Mouse (Mus musculus) midbrain, embryonic 13.5 days (tissue): ENCODE data around the gene Cnot1. TPM values are rescaled to one million over a fixed set of nuclear protein-coding genes. Genes with fewer than 3 reads are reported as not detected.

Experiments
- ATAC-seq: fragments of 200-750 bp; cut with Nextera tagmentation; 2 replicates; pipeline ENCODE4 v1.8.0; 2017; ENCODE audit warnings: mild to moderate bottlenecking, moderate TSS enrichment, moderate library complexity
- H3K27ac ChIP-seq: fragments of 300-500 bp; sonication (generic); 2 replicates; pipeline ENCODE4 v1.5.1; 2015; ENCODE audit warnings: inconsistent platforms, mild to moderate bottlenecking, moderate library complexity
- H3K27me3 ChIP-seq: fragments of 300-500 bp; sonication (generic); 2 replicates; pipeline ENCODE4 v1.6.1; 2015; ENCODE audit warnings: mild to moderate bottlenecking, inconsistent platforms
- H3K36me3 ChIP-seq: fragments of 300-500 bp; sonication (generic); 2 replicates; pipeline ENCODE4 v1.6.1; 2015; ENCODE audit warnings: mild to moderate bottlenecking, inconsistent platforms
- H3K4me1 ChIP-seq: fragments of 300-500 bp; sonication (generic); replicated peaks from 2 replicates; pipeline ENCODE4 v1.6.1; 2015; ENCODE audit warnings: inconsistent platforms
- H3K4me2 ChIP-seq: fragments of 300-500 bp; sonication (generic); replicated peaks from 2 replicates; pipeline ENCODE4 v1.6.1; 2015; ENCODE audit warnings: moderate library complexity, mild to moderate bottlenecking, inconsistent platforms
- H3K4me3 ChIP-seq: fragments of 300-500 bp; sonication (generic); replicated peaks from 2 replicates; pipeline ENCODE4 v1.5.1; 2015; ENCODE audit warnings: mild to moderate bottlenecking, inconsistent platforms
- H3K9ac ChIP-seq: fragments of 300-500 bp; sonication (generic); replicated peaks from 2 replicates; pipeline ENCODE4 v1.6.1; 2015; ENCODE audit warnings: mild to moderate bottlenecking, inconsistent platforms
- H3K9me3 ChIP-seq: fragments of 300-500 bp; sonication (generic); 2 replicates; pipeline ENCODE4 v1.6.1; 2016; ENCODE audit warnings: mild to moderate bottlenecking, inconsistent platforms
- WGBS: fragments of 180-500 bp; shearing (Covaris S2); methylation state at CpG from one replicate; pipeline ENCODE4 v1.1.7; 2015; 5-methylcytosine and 5-hydroxymethylcytosine counted together
- polyA plus RNA-seq: library from polyadenylated mRNA; unstranded; fragments of >200 nt; fragmentation: Nextera tagmentation; extraction: Ambion mirVana; gene quantifications from 2 replicates; pipeline ENCODE4 v1.2.1, GENCODE M21; 2015

Cnot1 gene
- polyA plus RNA-seq, 1 experiment from 2014 or later: 52.1 TPM

GRCm38 (mm10) chr8:95698179-95698578 lies 109.1 kb downstream of the Cnot1 start:
- H3K4me3 ChIP-seq: no peak overlapping the region
- H3K4me1 ChIP-seq: peaks cover 51% of the 10 kb centered on the region
- H3K9me3 ChIP-seq: no peaks in the 10 kb centered on the region
- WGBS: 58% methylated on average over 6 of the region's 6 CpGs
- no peak overlapping the region for H3K4me2 ChIP-seq
- H3K27me3 ChIP-seq: peaks cover 45% of the 10 kb centered on the region
- H3K9ac ChIP-seq: no peak overlapping the region
- ATAC-seq: no peak
- H3K27ac ChIP-seq: no peak overlapping the region
- H3K36me3 ChIP-seq: no peaks in the 10 kb centered on the region

GRCm38 (mm10) chr8:95697128-95697527 lies 110.1 kb downstream of the Cnot1 start:
- peak overlapping the region; percentile 38 for H3K4me2 ChIP-seq
- ATAC-seq: peak; percentile 55
- H3K4me3 ChIP-seq: no peak overlapping the region
- 0 out of 2 replicates have a peak overlapping the region, but pooled peaks have one; percentile 37 for H3K27ac ChIP-seq
- H3K4me1 ChIP-seq: peaks cover 47% of the 10 kb centered on the region
- 2% methylated on average over 11 of the region's 11 CpGs for WGBS
- H3K36me3 ChIP-seq: no peaks in the 10 kb centered on the region
- H3K27me3 ChIP-seq: peaks cover 47% of the 10 kb centered on the region
- peak overlapping the region; percentile 42 for H3K9ac ChIP-seq
- no peaks in the 10 kb centered on the region for H3K9me3 ChIP-seq

DNA sequence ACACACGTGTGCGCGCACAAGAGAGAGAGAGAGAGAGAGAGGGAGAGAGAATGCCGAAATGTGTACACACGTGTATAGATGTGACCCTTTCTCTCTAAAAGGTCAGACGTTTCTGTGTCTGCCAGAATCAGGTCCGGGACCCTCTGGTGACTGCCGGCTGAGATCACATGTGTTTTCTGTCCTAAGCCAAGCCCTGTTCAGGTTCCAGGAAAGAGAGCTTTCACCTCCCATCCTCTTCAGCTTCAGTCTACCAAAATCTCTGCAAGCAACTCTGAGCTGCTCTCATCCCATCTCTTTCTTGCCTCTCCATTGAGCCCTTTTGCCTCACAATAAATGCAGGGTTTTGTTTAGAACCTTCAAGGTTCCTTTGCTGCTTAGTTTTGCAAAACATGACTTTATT lies 110.6 kb downstream of the Cnot1 start:
- H3K9ac ChIP-seq: peak overlapping the region; percentile 42
- peak overlapping the region; percentile 38 for H3K4me2 ChIP-seq
- peaks cover 47% of the 10 kb centered on the region for H3K27me3 ChIP-seq
- 71% methylated on average over 7 of the region's 8 CpGs for WGBS
- H3K27ac ChIP-seq: 0 out of 2 replicates have a peak overlapping the region, but pooled peaks have one; percentile 37
- H3K9me3 ChIP-seq: no peaks in the 10 kb centered on the region
- H3K36me3 ChIP-seq: no peaks in the 10 kb centered on the region
- no peak overlapping the region for H3K4me3 ChIP-seq
- H3K4me1 ChIP-seq: peaks cover 42% of the 10 kb centered on the region
- ATAC-seq: no peak

DNA sequence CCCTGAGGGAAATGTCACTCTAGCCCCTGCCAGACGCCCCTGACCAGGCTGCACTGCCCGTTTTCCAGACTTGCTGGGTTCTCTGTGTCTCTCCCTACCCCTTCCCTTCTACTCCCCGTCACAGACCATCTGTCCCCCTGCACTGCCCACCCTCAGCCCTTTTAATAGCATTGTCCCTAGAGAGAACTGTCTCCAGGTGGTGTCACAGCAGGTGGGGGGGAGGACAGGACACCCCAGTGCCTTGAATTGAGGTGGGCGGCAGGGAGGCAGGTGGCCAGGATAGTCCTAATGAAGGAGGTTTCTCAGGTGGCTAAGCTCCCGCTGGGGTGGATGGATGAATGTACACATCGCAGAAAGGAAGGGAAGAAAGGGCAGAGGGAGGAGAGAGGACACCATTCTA lies 112.6 kb downstream of the Cnot1 start:
- peak overlapping the region; percentile 17; the same call in 1 of the 2 replicates for H3K4me2 ChIP-seq
- H3K27ac ChIP-seq: 0 out of 2 replicates have a peak overlapping the region, but pooled peaks have one; percentile 25
- H3K27me3 ChIP-seq: peaks cover 44% of the 10 kb centered on the region
- no peaks in the 10 kb centered on the region for H3K36me3 ChIP-seq
- 8% methylated on average over 6 of the region's 6 CpGs for WGBS
- H3K4me1 ChIP-seq: peaks cover 23% of the 10 kb centered on the region
- ATAC-seq: no peak
- no peaks in the 10 kb centered on the region for H3K9me3 ChIP-seq
- no peak overlapping the region for H3K4me3 ChIP-seq
- H3K9ac ChIP-seq: peak overlapping the region; percentile 48

- no peak for ATAC-seq
- Histone ChIP-seq H3K27me3 (peaks cover 21% of the 10 kb centered on the region), H3K36me3 (no peaks in the 10 kb centered on the region), H3K9ac (no peak overlapping the region), H3K4me3 (no peak overlapping the region), H3K27ac (no peak overlapping the region), H3K4me1 (peaks cover 13% of the 10 kb centered on the region), H3K4me2 (no peak overlapping the region), H3K9me3 (no peaks in the 10 kb centered on the region)
- 87% methylated on average over 13 of the region's 13 CpGs for WGBS
Observed at GRCm38 (mm10) chr8:95690929-95691541, 116.2 kb downstream of the Cnot1 start.

DNA sequence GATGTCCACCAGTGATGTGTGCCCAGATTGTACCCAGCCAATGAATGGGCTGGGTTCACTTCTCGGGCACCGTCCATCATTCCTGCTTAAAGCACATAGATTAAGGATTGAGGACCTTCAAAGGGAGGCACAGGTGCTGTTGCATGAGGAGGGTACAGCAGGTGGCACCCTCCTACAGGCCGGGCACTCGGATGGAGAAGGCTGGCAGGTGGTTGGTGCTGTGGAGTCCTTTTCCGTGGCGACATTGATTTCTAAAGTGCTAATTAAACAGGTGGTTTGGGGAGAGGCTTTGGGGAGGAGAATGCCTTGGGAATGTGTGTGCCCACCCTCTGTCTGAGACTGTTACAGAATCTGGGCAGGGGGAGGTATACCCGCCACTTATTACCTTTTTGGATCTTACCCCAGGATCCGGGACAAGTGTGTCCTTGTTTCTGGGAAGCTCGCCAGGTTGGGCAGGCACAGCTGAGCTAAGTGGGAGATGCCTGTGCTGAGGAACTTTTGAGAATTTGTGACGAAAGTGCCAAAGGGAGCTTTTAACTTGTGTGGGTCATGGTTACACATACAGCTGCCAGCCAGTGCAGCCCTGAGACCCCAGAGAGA lies 119.1 kb downstream of the Cnot1 start:
- 80% methylated on average over 10 of the region's 10 CpGs for WGBS
- ATAC-seq: no peak
- Histone ChIP-seq H3K9me3 (no peaks in the 10 kb centered on the region), H3K27ac (no peak overlapping the region), H3K27me3 (0 out of 2 replicates have a peak, but pooled peaks cover 3% of the 10 kb centered on the region), H3K36me3 (no peaks in the 10 kb centered on the region), H3K4me3 (no peak overlapping the region), H3K4me1 (no peaks in the 10 kb centered on the region), H3K4me2 (no peak overlapping the region), H3K9ac (no peak overlapping the region)

DNA sequence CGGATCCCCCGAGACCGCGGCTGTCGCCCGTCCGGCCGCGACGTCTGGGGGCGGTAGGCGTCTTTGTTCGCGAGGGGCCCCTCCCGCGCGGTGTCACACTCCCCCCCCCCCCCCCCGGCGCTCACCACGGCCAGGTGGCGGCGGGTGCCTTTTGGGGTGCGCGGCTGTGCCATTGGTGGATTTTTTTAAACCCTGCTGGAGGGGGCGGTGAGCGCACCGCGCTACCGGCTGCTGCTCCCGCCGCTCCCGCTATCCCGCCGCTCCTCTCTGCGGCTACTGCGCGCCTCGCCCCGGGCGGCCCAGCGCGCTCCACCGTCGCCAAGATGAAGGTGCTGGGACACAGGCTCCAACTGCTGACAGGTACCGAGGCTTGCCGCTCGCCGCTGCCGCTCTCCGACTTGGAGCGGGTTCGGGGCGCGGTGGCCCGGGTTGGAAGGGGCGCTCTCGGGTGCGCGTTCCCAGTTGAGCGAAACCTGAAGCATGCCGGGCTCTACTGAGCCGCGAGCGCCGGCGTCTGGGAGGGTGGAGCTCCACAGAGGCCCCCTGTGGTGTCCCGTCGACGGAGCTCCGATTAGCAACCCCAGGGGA lies 129.1 kb downstream of the Cnot1 start:
- peak overlapping the region; percentile 62 for H3K4me3 ChIP-seq
- peak overlapping the region; percentile 77 for H3K9ac ChIP-seq
- H3K36me3 ChIP-seq: no peaks in the 10 kb centered on the region
- peak overlapping the region; percentile 82 for H3K4me2 ChIP-seq
- peaks cover 14% of the 10 kb centered on the region for H3K4me1 ChIP-seq
- WGBS: under 1% methylated on average over 63 of the region's 70 CpGs
- H3K27ac ChIP-seq: peak overlapping the region; percentile 30; the same call in 1 of the 2 replicates
- no peaks in the 10 kb centered on the region for H3K9me3 ChIP-seq
- peak; percentile 64 for ATAC-seq
- H3K27me3 ChIP-seq: peaks cover 62% of the 10 kb centered on the region

GRCm38 (mm10) chr8:95677591-95678023 lies 129.7 kb downstream of the Cnot1 start:
- WGBS: 0% methylated on average over 12 of the region's 48 CpGs
- H3K9me3 ChIP-seq: no peaks in the 10 kb centered on the region
- H3K4me3 ChIP-seq: peak overlapping the region; percentile 62
- H3K36me3 ChIP-seq: no peaks in the 10 kb centered on the region
- peak overlapping the region; percentile 30; the same call in 1 of the 2 replicates for H3K27ac ChIP-seq
- peak overlapping the region; percentile 82 for H3K4me2 ChIP-seq
- H3K27me3 ChIP-seq: peaks cover 62% of the 10 kb centered on the region
- ATAC-seq: peak; percentile 67
- peaks cover 14% of the 10 kb centered on the region for H3K4me1 ChIP-seq
- peak overlapping the region; percentile 77 for H3K9ac ChIP-seq

DNA sequence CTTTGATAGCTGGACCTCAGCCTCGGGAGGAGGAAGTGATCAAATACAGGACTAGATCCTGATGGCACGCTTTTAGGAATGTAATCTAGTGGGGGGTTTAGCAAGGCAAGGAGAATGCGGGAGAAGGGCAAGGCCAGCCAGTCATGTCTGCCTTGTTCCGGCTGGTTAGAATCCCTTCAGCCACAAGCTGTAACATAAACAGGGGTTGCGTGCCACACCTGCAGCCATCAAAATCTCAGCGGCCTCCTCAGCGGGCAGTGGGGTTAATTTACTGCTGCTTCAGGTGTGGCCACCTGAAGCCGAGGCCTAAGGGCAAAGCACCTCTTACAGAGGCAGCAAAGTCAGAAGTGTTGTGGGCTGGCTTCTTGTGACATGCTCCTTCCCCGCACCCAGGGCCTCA lies 130.6 kb downstream of the Cnot1 start, which contains the start of gene Ndrg4:
TSS of gene Ndrg4 (plus strand) at position 350 of the 400 bp plus-strand sequence.
- peak within 1 kb of the TSS; percentile 77 for H3K9ac ChIP-seq
- no peak for ATAC-seq
- 47% methylated on average over 9 of the region's 9 CpGs for WGBS
- peaks cover 60% of the 10 kb centered on the region for H3K27me3 ChIP-seq
- H3K9me3 ChIP-seq: no peaks in the 10 kb centered on the region
- H3K4me2 ChIP-seq: peak within 1 kb of the TSS; percentile 82
- peak within 1 kb of the TSS; percentile 30; the same call in 1 of the 2 replicates for H3K27ac ChIP-seq
- H3K4me3 ChIP-seq: peak within 1 kb of the TSS; percentile 62
- peaks cover 14% of the 10 kb centered on the region for H3K4me1 ChIP-seq
- H3K36me3 ChIP-seq: no peaks in the 10 kb centered on the region

DNA sequence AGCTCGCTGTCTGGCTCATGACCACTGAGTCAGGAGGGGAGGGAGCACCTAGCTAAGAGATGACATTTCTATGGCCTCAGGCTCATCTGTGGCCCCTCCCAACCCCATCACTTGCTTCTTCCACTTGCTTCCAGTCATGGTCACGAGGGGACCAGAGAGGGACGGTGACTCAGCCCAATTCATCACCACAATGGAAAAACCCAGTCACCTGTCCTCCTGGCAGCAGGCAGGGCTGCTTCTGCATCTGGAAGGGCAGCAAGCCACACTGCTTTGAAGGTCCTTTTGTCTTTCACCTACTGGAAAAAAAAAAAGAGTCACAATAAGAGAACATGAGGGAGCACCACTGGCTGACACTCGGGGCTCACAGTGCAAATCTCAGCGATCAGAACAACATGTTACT lies 134.5 kb downstream of the Cnot1 start:
- no peaks in the 10 kb centered on the region for H3K9me3 ChIP-seq
- no peak overlapping the region for H3K4me2 ChIP-seq
- ATAC-seq: no peak
- H3K9ac ChIP-seq: no peak overlapping the region
- no peak overlapping the region for H3K27ac ChIP-seq
- H3K36me3 ChIP-seq: no peaks in the 10 kb centered on the region
- WGBS: 80% methylated on average over 5 of the region's 5 CpGs
- no peak overlapping the region for H3K4me3 ChIP-seq
- peaks cover 32% of the 10 kb centered on the region for H3K27me3 ChIP-seq
- peaks cover 10% of the 10 kb centered on the region for H3K4me1 ChIP-seq

DNA sequence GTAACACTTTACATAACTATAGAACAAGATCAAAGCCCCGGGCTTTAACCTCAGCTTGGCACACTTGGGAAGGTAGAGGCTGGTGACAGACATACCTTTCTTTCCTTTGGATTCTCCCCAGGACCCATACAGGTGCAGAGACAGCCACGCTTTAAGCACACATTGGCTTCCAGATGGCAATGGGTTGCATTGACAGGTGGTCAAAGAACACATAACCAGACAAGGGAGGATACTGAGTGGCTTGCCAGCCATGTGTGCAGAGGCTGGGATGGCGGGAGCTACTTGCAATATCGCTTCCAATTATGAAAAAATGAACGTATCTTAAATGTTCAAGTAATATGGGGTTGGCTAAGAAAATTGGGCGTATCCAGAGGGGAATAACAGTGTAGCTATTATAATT lies 135.4 kb downstream of the Cnot1 start:
- Histone ChIP-seq H3K4me3 (no peak overlapping the region), H3K27me3 (peaks cover 25% of the 10 kb centered on the region), H3K36me3 (no peaks in the 10 kb centered on the region), H3K9me3 (no peaks in the 10 kb centered on the region), H3K27ac (no peak overlapping the region), H3K4me2 (no peak overlapping the region), H3K4me1 (peaks cover 10% of the 10 kb centered on the region; the same call in 1 of the 2 replicates), H3K9ac (no peak overlapping the region)
- 91% methylated on average over 6 of the region's 6 CpGs for WGBS
- no peak for ATAC-seq

- Histone ChIP-seq H3K4me2 (no peak overlapping the region), H3K36me3 (no peaks in the 10 kb centered on the region), H3K9ac (no peak overlapping the region), H3K4me1 (peaks cover 10% of the 10 kb centered on the region; the same call in 1 of the 2 replicates), H3K27ac (no peak overlapping the region), H3K27me3 (peaks cover 6% of the 10 kb centered on the region), H3K9me3 (no peaks in the 10 kb centered on the region; the same call in 1 of the 2 replicates), H3K4me3 (no peak overlapping the region)
- WGBS: 83% methylated on average over 2 of the region's 2 CpGs
- ATAC-seq: no peak
Observed at GRCm38 (mm10) chr8:95669967-95670366, 137.3 kb downstream of the Cnot1 start.
